Mouse (Mus musculus) c-Kit-positive CD71-positive TER-119-negative erythroid progenitor cells, embryonic 14.5 days (primary cell): ENCODE data around the gene Smyd3.
"Not testable (repeated sequence)": the region's sequence is repeated elsewhere in the genome, so short reads cannot be mapped to it uniquely, and the experiment has no call there.

Experiments used
- DNase-seq: peaks from one replicate; pipeline ENCODE4 v3.0.0-alpha.2; 2013; ENCODE audit warnings: low read depth

The Smyd3 gene

GRCm38 (mm10) chr1:179164219-179164618 lies 353.6 kb downstream of the Smyd3 start:
- DNase-seq, result not testable (repeated sequence)

- not testable (repeated sequence) for DNase-seq
Measured at GRCm38 (mm10) chr1:179162752-179163151, 355.1 kb downstream of the Smyd3 start.

DNA sequence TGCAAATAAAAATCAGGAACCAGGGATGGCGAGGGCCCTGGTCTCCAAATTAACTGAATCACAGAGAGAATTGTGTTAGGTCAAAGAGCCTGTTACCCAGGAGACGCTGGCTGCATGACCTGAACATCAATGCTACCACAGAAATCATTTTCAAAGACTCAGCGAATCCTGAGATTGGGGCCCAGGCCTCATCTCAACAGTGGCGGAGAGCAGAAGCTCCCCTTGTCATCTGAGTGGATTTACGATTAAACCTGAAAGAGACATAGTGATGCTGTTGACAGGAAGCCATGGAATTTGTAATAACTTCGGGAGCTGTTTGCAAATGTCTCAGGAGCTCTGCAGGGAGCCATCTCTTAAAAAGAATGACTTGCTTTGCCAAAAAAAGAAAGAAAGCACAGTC lies 355.9 kb downstream of the Smyd3 start:
- DNase-seq, result no peak

- no peak for DNase-seq
Measured at GRCm38 (mm10) chr1:179160697-179161096, 357.1 kb downstream of the Smyd3 start.

DNA sequence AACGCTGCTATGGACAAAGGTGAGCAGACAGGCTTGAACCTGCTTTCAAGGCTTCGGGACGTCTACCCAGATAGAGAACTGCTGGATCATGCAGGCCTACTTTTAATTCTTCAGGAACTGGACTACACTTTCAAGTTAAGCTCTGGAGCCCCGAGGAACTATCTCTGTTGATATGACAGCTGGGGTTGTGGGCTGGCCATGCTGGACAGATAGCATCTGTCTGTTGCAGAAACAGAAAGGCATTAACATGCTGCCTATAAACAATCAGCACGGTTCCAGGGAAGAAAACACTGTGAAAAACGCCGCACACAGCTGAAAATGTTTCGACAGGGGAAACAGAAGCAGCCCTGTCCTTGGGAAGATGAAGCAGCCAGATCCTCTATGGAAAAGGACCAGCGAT lies 365.5 kb downstream of the Smyd3 start:
- DNase-seq, result no peak

GRCm38 (mm10) chr1:179151275-179151674 lies 366.6 kb downstream of the Smyd3 start:
- no peak for DNase-seq

DNA sequence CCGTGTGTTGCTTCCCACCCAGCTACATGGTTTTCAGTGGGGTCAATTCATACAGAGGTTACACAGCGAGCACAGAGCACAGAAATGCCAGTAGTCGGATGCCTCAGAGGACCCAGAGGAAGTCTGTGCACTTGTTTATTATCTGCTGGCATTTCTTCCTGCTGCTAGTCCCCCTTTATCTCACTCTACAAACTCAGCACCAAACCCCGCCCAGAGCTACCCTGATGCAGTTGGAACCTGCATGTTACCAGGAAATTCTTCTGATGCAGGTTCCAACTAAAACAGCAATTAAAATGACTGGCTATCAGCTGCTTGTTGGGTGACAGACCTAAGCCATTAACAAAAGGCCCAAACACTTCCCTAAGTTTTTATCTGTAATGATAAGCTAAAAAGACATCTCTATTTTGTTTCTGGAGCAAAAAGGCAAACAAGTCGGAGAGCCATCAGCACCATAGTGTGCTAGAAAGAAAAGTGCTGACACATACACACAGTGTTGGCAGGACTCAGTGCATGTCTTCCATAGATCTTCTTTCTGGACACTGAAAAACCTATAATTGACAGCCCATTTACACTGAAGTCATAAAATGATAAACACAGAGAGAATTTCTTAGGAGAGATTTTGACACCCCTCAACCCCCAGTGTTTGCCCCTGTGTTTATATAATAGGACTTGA lies 368.2 kb downstream of the Smyd3 start:
- peak; percentile 49 for DNase-seq

- DNase-seq, result no peak
Measured at GRCm38 (mm10) chr1:179146730-179147167, 371.1 kb downstream of the Smyd3 start.

GRCm38 (mm10) chr1:179143154-179143832 lies 374.5 kb downstream of the Smyd3 start:
- DNase-seq, result no peak

GRCm38 (mm10) chr1:179142177-179142576 lies 375.7 kb downstream of the Smyd3 start:
- DNase-seq, result peak; percentile 43

GRCm38 (mm10) chr1:179141071-179141650 lies 376.7 kb downstream of the Smyd3 start:
- DNase-seq, result no peak

DNA sequence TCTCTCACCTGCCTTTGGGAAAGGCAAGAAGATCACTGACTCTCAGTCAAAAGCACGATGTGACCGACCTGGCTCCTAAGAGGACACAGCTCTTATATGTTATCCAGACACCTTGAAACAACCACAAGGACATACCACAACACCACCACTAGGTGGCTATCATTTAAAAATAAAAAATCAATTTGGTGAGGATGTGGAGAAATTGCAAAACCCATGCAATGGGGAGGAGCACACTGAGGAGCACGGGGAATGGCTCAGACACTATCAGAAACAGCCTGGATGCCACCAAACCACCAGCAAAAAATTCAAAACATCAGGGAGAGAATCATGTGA lies 380.7 kb downstream of the Smyd3 start:
- no peak for DNase-seq

DNA sequence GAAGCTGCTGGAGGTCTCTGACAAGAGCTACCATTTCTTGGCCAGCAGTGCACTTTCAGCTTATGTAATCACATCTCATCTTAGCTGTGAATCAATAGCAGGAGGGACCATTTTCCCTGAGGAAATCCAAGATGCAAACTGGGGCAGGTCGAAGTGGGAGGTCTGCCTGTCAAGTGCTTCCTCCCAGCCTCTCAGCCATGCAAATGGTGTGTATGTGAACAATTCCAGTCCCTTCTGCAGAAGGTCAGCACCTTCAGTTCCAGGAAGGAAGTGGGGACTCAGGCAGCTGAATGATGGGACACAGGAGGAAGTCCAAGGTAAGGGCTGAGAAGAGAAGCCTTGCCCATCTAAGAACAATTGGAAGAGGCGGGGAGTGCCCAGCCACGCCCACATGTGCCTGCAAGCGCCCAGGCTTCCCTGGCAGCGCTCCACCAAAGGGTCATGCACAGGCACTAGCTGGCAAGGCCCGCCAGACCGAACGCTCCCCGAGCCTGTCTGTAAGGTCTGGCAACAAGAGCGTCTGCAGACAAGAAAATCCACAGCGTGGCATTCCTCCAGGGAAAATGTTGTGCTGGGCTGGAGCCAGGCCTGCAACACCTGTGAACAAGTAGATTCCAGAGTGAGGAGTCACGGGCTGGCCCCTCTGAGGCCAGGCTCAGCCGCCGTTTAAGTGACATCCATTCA lies 381.2 kb downstream of the Smyd3 start:
- DNase-seq, result no peak

DNA sequence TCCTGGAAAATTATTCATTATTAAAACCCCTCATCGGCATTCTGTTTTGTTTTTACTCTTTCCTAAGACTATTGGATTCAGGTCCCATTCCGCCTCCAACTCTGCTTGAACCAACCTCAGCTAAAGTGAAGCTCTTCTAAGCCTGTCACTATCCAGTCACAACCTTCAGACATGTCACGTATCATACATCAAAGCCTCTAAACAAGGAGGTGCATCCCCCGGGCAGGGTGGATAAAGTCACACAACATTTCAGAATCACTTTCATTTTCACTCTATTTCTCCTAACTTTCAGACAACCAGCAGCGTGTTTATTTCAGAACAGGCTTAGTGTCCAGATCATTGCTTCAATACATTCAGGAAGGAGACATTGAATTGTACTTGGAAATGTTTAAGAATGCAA lies 387.8 kb downstream of the Smyd3 start:
- DNase-seq, result no peak

GRCm38 (mm10) chr1:179126287-179126686 lies 391.6 kb downstream of the Smyd3 start:
- no peak for DNase-seq

GRCm38 (mm10) chr1:179122476-179123229 lies 395.2 kb downstream of the Smyd3 start:
- DNase-seq, result no peak

DNA sequence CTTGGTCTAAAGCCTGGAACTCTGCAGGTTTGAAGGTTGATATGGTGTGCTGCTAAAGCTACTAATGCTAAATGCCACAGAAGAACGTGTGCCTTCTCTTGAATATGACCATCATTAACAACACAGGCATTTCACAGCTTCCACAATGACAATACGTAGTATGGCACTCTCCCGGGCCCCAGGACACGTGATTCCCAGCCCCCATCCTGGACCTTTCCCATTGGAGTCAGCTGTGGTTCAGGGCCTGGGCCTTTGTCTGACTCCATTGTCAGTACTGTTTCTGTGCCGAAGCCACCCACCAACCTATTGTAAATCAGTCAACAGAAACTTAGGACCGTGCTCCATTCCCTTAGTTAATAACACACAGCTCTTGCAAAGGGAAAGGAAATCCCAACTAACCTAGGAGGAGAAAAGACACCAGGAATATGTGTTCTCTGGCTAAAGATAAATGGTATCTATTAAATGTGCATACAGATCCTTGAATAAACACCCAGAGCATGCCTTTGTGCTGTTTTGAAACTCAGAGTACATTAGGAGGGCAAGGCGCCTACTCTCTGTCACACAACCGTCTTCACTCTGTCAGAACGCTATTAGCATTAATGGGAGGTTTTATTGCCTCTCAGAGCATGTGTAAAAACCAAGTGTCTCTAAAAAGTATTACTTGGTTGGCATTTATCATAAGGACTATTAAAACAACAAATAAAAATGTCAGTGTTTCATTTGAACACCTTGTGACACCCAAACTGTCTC lies 397.4 kb downstream of the Smyd3 start:
- no peak for DNase-seq

DNA sequence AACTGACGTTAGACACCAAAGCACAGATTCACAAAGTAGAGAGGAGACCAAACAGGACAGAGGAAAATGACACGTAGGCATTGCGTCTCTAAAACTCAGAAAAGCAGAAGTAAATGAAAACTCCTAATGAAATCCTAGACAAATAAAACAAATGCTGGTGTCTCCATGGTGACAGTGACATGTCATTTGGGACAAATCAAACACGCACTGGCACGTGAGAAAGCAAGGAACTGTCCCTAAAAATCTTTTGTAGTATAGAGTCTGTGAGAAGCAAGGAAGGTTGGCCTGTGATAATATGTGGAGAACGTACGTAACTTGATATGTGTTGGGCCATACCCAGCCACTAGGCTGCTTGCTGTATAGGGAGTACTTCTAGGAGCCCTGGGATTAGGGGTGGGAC lies 399.2 kb downstream of the Smyd3 start:
- no peak for DNase-seq

- peak; percentile 19 for DNase-seq
Measured at GRCm38 (mm10) chr1:179116729-179117663, 400.8 kb downstream of the Smyd3 start.

GRCm38 (mm10) chr1:179114833-179115495 lies 402.9 kb downstream of the Smyd3 start:
- DNase-seq, result no peak
